ENCODE assay signal across 9 mouse cellular contexts in the genomic region with DNA sequence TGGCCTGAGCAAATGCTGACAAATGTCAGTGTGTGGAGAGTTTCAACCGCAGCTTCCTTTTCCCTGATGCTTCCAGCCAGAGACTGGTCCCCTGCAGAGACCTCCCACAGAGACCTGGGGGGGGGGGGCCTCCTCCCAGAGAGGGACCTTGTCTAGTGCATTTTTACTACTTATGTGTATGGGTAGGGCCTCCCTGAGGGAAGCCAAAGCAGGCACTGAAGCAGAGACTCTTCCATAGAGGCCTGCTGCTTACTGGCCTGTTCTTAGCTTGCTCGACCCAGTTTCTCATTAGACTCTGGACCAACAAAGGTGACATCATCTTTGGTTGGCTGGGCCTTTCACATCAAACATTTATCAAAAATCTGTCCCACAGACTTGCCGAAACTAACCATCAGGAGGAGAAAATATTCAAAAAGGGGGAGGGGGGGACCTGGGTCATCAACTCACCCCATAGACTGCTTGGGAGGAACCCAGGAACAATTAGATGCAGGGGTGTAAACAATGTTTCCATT. TPM values are rescaled to one million over a fixed set of nuclear protein-coding genes. Genes with fewer than 3 reads are reported as not detected.
DNase-seq lines count a peak whose midpoint lies in the region; ATAC-seq and TF ChIP-seq lines count a peak whose summit lies in the region.
"Had no signal": no experiment of that assay in that cellular context is flagged by ENCODE, and none has a peak within 500 bp of the region (broad histone marks: within the 10 kb centered on the region; RNA-seq: fewer than 3 reads in every experiment).

No protein-coding gene starts in this region.

- no peak overlapping the region for H3K4me3 ChIP-seq in limb, embryonic 12.5 days (replicated peaks)
- H3K4me3 ChIP-seq in limb, embryonic 10.5 days: no peak overlapping the region
- H3K4me3 ChIP-seq in cerebellum, adult 2 months (replicated peaks; ENCODE audit: insufficient read depth, low read depth, low read length): no peak overlapping the region
- no peak overlapping the region for H3K4me3 ChIP-seq in kidney, adult 2 months (ENCODE audit: insufficient read depth, low read depth, low read length)
- H3K4me3 ChIP-seq in megakaryocyte, embryonic 14.5 days (replicated peaks): peak overlapping the region; percentile 51
- H3K4me3 ChIP-seq: midbrain, embryonic 12.5 days had no signal

- no peak for TF ChIP-seq CTCF in cerebellum, adult 2 months (IDR thresholded peaks at IDR 0.05; ENCODE audit: borderline replicate concordance, insufficient read depth, low read depth, low read length)
- TF ChIP-seq CTCF in kidney, adult 2 months (conservative IDR thresholded peaks at IDR 0.05; ENCODE audit: insufficient read depth, insufficient read length, low read depth, low read length): no peak

- 0 out of 2 replicates have a peak, but pooled peaks cover 8% of the 10 kb centered on the region for H3K36me3 ChIP-seq in limb, embryonic 12.5 days
- H3K36me3 ChIP-seq in limb, embryonic 10.5 days: peaks cover 27% of the 10 kb centered on the region
- H3K36me3 ChIP-seq in kidney, adult 2 months (ENCODE audit: control insufficient read depth, insufficient read depth, low read length): no peaks in the 10 kb centered on the region
- peaks cover 21% of the 10 kb centered on the region for H3K36me3 ChIP-seq in megakaryocyte, embryonic 14.5 days (replicated peaks; ENCODE audit: low read length)

- H3K4me1 ChIP-seq in limb, embryonic 12.5 days (replicated peaks): peaks cover 20% of the 10 kb centered on the region
- H3K4me1 ChIP-seq in limb, embryonic 10.5 days: peaks cover 17% of the 10 kb centered on the region
- H3K4me1 ChIP-seq in cerebellum, adult 2 months (ENCODE audit: control insufficient read depth, insufficient read depth, low read length): peaks cover 16% of the 10 kb centered on the region
- peaks cover 33% of the 10 kb centered on the region for H3K4me1 ChIP-seq in kidney, adult 2 months (ENCODE audit: control insufficient read depth, insufficient read depth, low read length)
- H3K4me1 ChIP-seq in megakaryocyte, embryonic 14.5 days: peaks cover 80% of the 10 kb centered on the region

- DNase-seq in limb, embryonic 10.5 days (ENCODE audit: low spot score): no peak
- DNase-seq in cerebellum, adult 2 months: peak; percentile 56 to 77
- DNase-seq in kidney, adult 2 months: peak; percentile 76
- DNase-seq in layer of hippocampus, adult 9-10 months (ENCODE audit: low spot score): no peak
- no peak for DNase-seq in urinary bladder, adult 2 months (ENCODE audit: low spot score)
- DNase-seq in thymus, postnatal 36 days: no peak

- H3K4me2 ChIP-seq in limb, embryonic 12.5 days: no peak overlapping the region
- H3K4me2 ChIP-seq: midbrain, embryonic 12.5 days had no signal

- TF ChIP-seq POLR2A in cerebellum, adult 2 months (IDR thresholded peaks at IDR 0.05; ENCODE audit: borderline replicate concordance, insufficient read depth, low read length): no peak
- TF ChIP-seq POLR2A in kidney, adult 2 months (IDR thresholded peaks at IDR 0.05; ENCODE audit: low read depth, low read length): no peak

- H3K27ac ChIP-seq in limb, embryonic 12.5 days: peak overlapping the region; percentile 41
- no peak overlapping the region for H3K27ac ChIP-seq in limb, embryonic 10.5 days
- H3K27ac ChIP-seq in cerebellum, adult 2 months (ENCODE audit: insufficient read depth, low read length): peak overlapping the region; percentile 49
- H3K27ac ChIP-seq in kidney, adult 2 months (ENCODE audit: insufficient read depth, low read depth, low read length): peak overlapping the region; percentile 83
- H3K27ac ChIP-seq: midbrain, embryonic 12.5 days had no signal

- no peaks in the 10 kb centered on the region for H3K27me3 ChIP-seq in limb, embryonic 12.5 days
- no peaks in the 10 kb centered on the region for H3K27me3 ChIP-seq in limb, embryonic 10.5 days (ENCODE audit: low read depth, poor library complexity, severe bottlenecking)
- no peaks in the 10 kb centered on the region for H3K27me3 ChIP-seq in cerebellum, adult 2 months (ENCODE audit: control insufficient read depth, insufficient read depth, low read length)
- no peaks in the 10 kb centered on the region for H3K27me3 ChIP-seq in kidney, adult 2 months (replicated peaks; ENCODE audit: control insufficient read depth, insufficient read depth, low read length)
- H3K27me3 ChIP-seq in megakaryocyte, embryonic 14.5 days (replicated peaks): no peaks in the 10 kb centered on the region
- H3K27me3 ChIP-seq: midbrain, embryonic 12.5 days had no signal

- 59% methylated on average over 3 of the region's 3 CpGs for WGBS in limb, embryonic 12.5 days
- WGBS in limb, embryonic 10.5 days: 54% methylated on average over 3 of the region's 3 CpGs
- WGBS in cerebellum, adult 2 months: 3% methylated on average over 3 of the region's 3 CpGs
- WGBS in kidney, adult 2 months: 4% methylated on average over 3 of the region's 3 CpGs

- H3K9me3 ChIP-seq in limb, embryonic 12.5 days: no peaks in the 10 kb centered on the region
- H3K9me3 ChIP-seq in limb, embryonic 10.5 days (replicated peaks): no peaks in the 10 kb centered on the region
- no peaks in the 10 kb centered on the region for H3K9me3 ChIP-seq in megakaryocyte, embryonic 14.5 days
- H3K9me3 ChIP-seq: midbrain, embryonic 12.5 days had no signal

- no peak overlapping the region for H3K9ac ChIP-seq in limb, embryonic 12.5 days (replicated peaks)
- H3K9ac ChIP-seq: midbrain, embryonic 12.5 days had no signal

- no peak for ATAC-seq in limb, embryonic 12.5 days (ENCODE audit: insufficient number of reproducible peaks, insufficient read depth, low FRiP score, low TSS enrichment, low read depth)

RNA-seq across cellular contexts. Expression of a gene that starts 14.5 kb away (rescaled TPM):
- 20.5 and 22.2 TPM in 2 replicates for polyA plus RNA-seq in limb, embryonic 12.5 days (2016; fragmentation: Nextera tagmentation; extraction: Ambion mirVana)
- 14.8 and 15.8 TPM in 2 replicates for polyA plus RNA-seq in limb, embryonic 10.5 days (2016; fragmentation: Nextera tagmentation; extraction: Ambion mirVana)
- polyA plus RNA-seq in cerebellum, adult 2 months (2012; rRNA removed): 75.4 and 79.7 TPM in 2 replicates
- polyA plus RNA-seq in kidney, adult 2 months (2012; rRNA removed): 39.7 and 49.2 TPM in 2 replicates
- polyA plus RNA-seq in megakaryocyte, embryonic 14.5 days (2012; ENCODE audit: insufficient read depth, low replicate concordance): 4.3 and 4.7 TPM in 2 replicates
- polyA plus RNA-seq in urinary bladder, adult 2 months (2012; rRNA removed): 23.6 and 24.7 TPM in 2 replicates

Comparison
In these comparisons a context has a peak if more than half of its experiments do, and no peak if none do; other contexts are left out.
1. DNase-seq: peak in cerebellum, adult 2 months (2 of 2) and kidney, adult 2 months (single experiment); none in limb, embryonic 10.5 days (single experiment), layer of hippocampus, adult 9-10 months (single experiment), urinary bladder, adult 2 months (single experiment) and thymus, postnatal 36 days (0 of 2).